In genomic region chr11:49270368-49270767, GRCm38 (mm10) we compare ENCODE assay signal across 39 mouse cellular contexts. TPM values are rescaled to one million over a fixed set of nuclear protein-coding genes. Genes with fewer than 3 reads are reported as not detected.
"Had no signal": no experiment of that assay in that cellular context is flagged by ENCODE, and none has a peak within 500 bp of the region (broad histone marks: within the 10 kb centered on the region; RNA-seq: fewer than 3 reads in every experiment).

No protein-coding gene starts in this region.

- H3K4me1 ChIP-seq: embryonic facial prominence, embryonic 10.5 days; embryonic facial prominence, embryonic 12.5 days; embryonic facial prominence, embryonic 13.5 days; embryonic facial prominence, embryonic 15.5 days; forebrain, embryonic 10.5 days; forebrain, embryonic 12.5 days; forebrain, embryonic 13.5 days; forebrain, embryonic 15.5 days had no signal

- H3K27ac ChIP-seq: embryonic facial prominence, embryonic 10.5 days; embryonic facial prominence, embryonic 12.5 days; embryonic facial prominence, embryonic 13.5 days; embryonic facial prominence, embryonic 15.5 days; forebrain, embryonic 10.5 days; forebrain, embryonic 12.5 days; forebrain, embryonic 13.5 days; forebrain, embryonic 15.5 days; gastrocnemius, adult 2 months; heart, adult 2 months; heart, embryonic 10.5 days had no signal

- H3K4me3 ChIP-seq: embryonic facial prominence, embryonic 10.5 days; embryonic facial prominence, embryonic 12.5 days; embryonic facial prominence, embryonic 13.5 days; embryonic facial prominence, embryonic 15.5 days; erythroblast, embryonic 14.5 days; forebrain, embryonic 10.5 days; forebrain, embryonic 12.5 days; forebrain, embryonic 13.5 days; forebrain, embryonic 15.5 days; gastrocnemius, adult 2 months; heart, adult 2 months; heart, embryonic 10.5 days had no signal

- H3K9me3 ChIP-seq: embryonic facial prominence, embryonic 10.5 days; embryonic facial prominence, embryonic 12.5 days; embryonic facial prominence, embryonic 13.5 days; embryonic facial prominence, embryonic 15.5 days; forebrain, embryonic 10.5 days; forebrain, embryonic 12.5 days; forebrain, embryonic 13.5 days; forebrain, embryonic 15.5 days; heart, embryonic 10.5 days had no signal

- H3K9ac ChIP-seq: embryonic facial prominence, embryonic 12.5 days; embryonic facial prominence, embryonic 13.5 days; embryonic facial prominence, embryonic 15.5 days; forebrain, embryonic 12.5 days; forebrain, embryonic 13.5 days; forebrain, embryonic 15.5 days; forebrain, postnatal 0 days had no signal

- DNase-seq: cerebellum, adult 9-10 months; cerebellum, adult 9-11 months; cerebellum, postnatal 10 days; cerebellum, postnatal 14 days; cerebellum, postnatal 25 days; cerebellum, postnatal 36 days; embryo, embryonic 11 days; forebrain, postnatal 0 days; gastrocnemius, adult 2 months; gastrocnemius, postnatal 10 days; gastrocnemius, postnatal 14 days; gastrocnemius, postnatal 25 days; gastrocnemius, postnatal 36 days; heart, adult 18-20 months; heart, adult 2 months had no signal

- H3K36me3 ChIP-seq: embryonic facial prominence, embryonic 10.5 days; embryonic facial prominence, embryonic 12.5 days; embryonic facial prominence, embryonic 13.5 days; embryonic facial prominence, embryonic 15.5 days; forebrain, embryonic 10.5 days; forebrain, embryonic 12.5 days; forebrain, embryonic 15.5 days; heart, embryonic 10.5 days had no signal

- H3K27me3 ChIP-seq: embryonic facial prominence, embryonic 12.5 days; embryonic facial prominence, embryonic 13.5 days; embryonic facial prominence, embryonic 15.5 days; forebrain, embryonic 12.5 days; forebrain, embryonic 13.5 days; forebrain, embryonic 15.5 days had no signal

- H3K4me2 ChIP-seq: embryonic facial prominence, embryonic 12.5 days; embryonic facial prominence, embryonic 13.5 days; embryonic facial prominence, embryonic 15.5 days; forebrain, embryonic 12.5 days; forebrain, embryonic 13.5 days; forebrain, embryonic 15.5 days had no signal

RNA-seq across cellular contexts. Expression of gene Olfr1393, which starts 7.7 kb away (rescaled TPM):
- total RNA-seq: common myeloid progenitor, adult 5-6 weeks; gastrocnemius, adult 2 months; gastrocnemius, adult 8-10 months; gastrocnemius, postnatal 36 days; granulocyte monocyte progenitor cell, adult 5-6 weeks had no signal
- polyA plus RNA-seq: embryonic facial prominence, embryonic 10.5 days; embryonic facial prominence, embryonic 11.5 days; embryonic facial prominence, embryonic 13.5 days; erythroblast, embryonic 14.5 days; forebrain, embryonic 11.5 days; forebrain, embryonic 14.5 days; forebrain, embryonic 15.5 days; forebrain, embryonic 16.5 days; heart, embryonic 10.5 days had no signal

RNA-seq across cellular contexts. Expression of gene Olfr1392, which starts 14.7 kb away (rescaled TPM):
- total RNA-seq: common myeloid progenitor, adult 5-6 weeks; gastrocnemius, adult 18-20 months; gastrocnemius, adult 2 months; gastrocnemius, adult 8-10 months; gastrocnemius, postnatal 10 days; gastrocnemius, postnatal 14 days; gastrocnemius, postnatal 25 days; gastrocnemius, postnatal 36 days; gastrocnemius, postnatal 4 days; granulocyte monocyte progenitor cell, adult 5-6 weeks; heart, adult 18-20 months; heart, adult 2 months; heart, adult 8-10 months had no signal
- polyA plus RNA-seq: embryonic facial prominence, embryonic 11.5 days; embryonic facial prominence, embryonic 12.5 days; embryonic facial prominence, embryonic 13.5 days; embryonic facial prominence, embryonic 15.5 days; erythroblast, embryonic 14.5 days; forebrain, embryonic 10.5 days; forebrain, embryonic 11.5 days; forebrain, embryonic 12.5 days; forebrain, embryonic 13.5 days; forebrain, embryonic 14.5 days; forebrain, embryonic 15.5 days; forebrain, embryonic 16.5 days; heart, embryonic 10.5 days had no signal

RNA-seq across cellular contexts. Expression of gene Olfr10, which starts 34.2 kb away (rescaled TPM):
- total RNA-seq: common myeloid progenitor, adult 5-6 weeks; gastrocnemius, adult 18-20 months; gastrocnemius, adult 2 months; gastrocnemius, adult 8-10 months; gastrocnemius, postnatal 10 days; gastrocnemius, postnatal 14 days; gastrocnemius, postnatal 25 days; gastrocnemius, postnatal 36 days; gastrocnemius, postnatal 4 days; granulocyte monocyte progenitor cell, adult 5-6 weeks; heart, adult 18-20 months; heart, adult 2 months; heart, adult 8-10 months had no signal
- polyA plus RNA-seq: cortical plate, adult 2 months; embryonic facial prominence, embryonic 10.5 days; embryonic facial prominence, embryonic 11.5 days; embryonic facial prominence, embryonic 12.5 days; embryonic facial prominence, embryonic 13.5 days; embryonic facial prominence, embryonic 14.5 days; embryonic facial prominence, embryonic 15.5 days; erythroblast, embryonic 14.5 days; forebrain, embryonic 10.5 days; forebrain, embryonic 11.5 days; forebrain, embryonic 12.5 days; forebrain, embryonic 13.5 days; forebrain, embryonic 14.5 days; forebrain, embryonic 15.5 days; forebrain, embryonic 16.5 days; forebrain, postnatal 0 days; frontal cortex, adult 2 months; gonadal fat pad, adult 2 months; heart, adult 2 months; heart, embryonic 10.5 days had no signal

RNA-seq across cellular contexts. Expression of gene Olfr1391, which starts 52.2 kb away (rescaled TPM):
- total RNA-seq: common myeloid progenitor, adult 5-6 weeks; forebrain, postnatal 0 days; gastrocnemius, adult 18-20 months; gastrocnemius, adult 2 months; gastrocnemius, adult 8-10 months; gastrocnemius, postnatal 10 days; gastrocnemius, postnatal 14 days; gastrocnemius, postnatal 25 days; gastrocnemius, postnatal 36 days; gastrocnemius, postnatal 4 days; granulocyte monocyte progenitor cell, adult 5-6 weeks; heart, adult 18-20 months; heart, adult 2 months; heart, adult 8-10 months had no signal
- polyA plus RNA-seq: cortical plate, adult 2 months; embryonic facial prominence, embryonic 10.5 days; embryonic facial prominence, embryonic 11.5 days; embryonic facial prominence, embryonic 12.5 days; embryonic facial prominence, embryonic 13.5 days; embryonic facial prominence, embryonic 14.5 days; erythroblast, embryonic 14.5 days; forebrain, embryonic 10.5 days; forebrain, embryonic 11.5 days; forebrain, embryonic 12.5 days; forebrain, embryonic 13.5 days; forebrain, embryonic 14.5 days; forebrain, embryonic 15.5 days; forebrain, embryonic 16.5 days; forebrain, postnatal 0 days; frontal cortex, adult 2 months; gonadal fat pad, adult 2 months; heart, adult 2 months; heart, embryonic 10.5 days had no signal
